Mouse (Mus musculus) adrenal gland, postnatal 14 days (tissue): ENCODE results near the gene 1700029H14Rik. TPM values are rescaled to one million over a fixed set of nuclear protein-coding genes. Genes with fewer than 3 reads are reported as not detected.
A peak's percentile ranks its signal among the peaks of the same experiment; 100 is the strongest.

Experiments
- DNase-seq: peaks from one replicate; pipeline ENCODE4 v3.0.0; 2021; ENCODE audit warnings: mixed read lengths
- total RNA-seq: library from RNA; stranded (reverse); gene quantifications from 2 replicates; pipeline ENCODE4 v1.2.3, GENCODE M21; 2021

Gene 1700029H14Rik
- total RNA-seq, 1 experiment from 2014 or later, result not detected

DNA sequence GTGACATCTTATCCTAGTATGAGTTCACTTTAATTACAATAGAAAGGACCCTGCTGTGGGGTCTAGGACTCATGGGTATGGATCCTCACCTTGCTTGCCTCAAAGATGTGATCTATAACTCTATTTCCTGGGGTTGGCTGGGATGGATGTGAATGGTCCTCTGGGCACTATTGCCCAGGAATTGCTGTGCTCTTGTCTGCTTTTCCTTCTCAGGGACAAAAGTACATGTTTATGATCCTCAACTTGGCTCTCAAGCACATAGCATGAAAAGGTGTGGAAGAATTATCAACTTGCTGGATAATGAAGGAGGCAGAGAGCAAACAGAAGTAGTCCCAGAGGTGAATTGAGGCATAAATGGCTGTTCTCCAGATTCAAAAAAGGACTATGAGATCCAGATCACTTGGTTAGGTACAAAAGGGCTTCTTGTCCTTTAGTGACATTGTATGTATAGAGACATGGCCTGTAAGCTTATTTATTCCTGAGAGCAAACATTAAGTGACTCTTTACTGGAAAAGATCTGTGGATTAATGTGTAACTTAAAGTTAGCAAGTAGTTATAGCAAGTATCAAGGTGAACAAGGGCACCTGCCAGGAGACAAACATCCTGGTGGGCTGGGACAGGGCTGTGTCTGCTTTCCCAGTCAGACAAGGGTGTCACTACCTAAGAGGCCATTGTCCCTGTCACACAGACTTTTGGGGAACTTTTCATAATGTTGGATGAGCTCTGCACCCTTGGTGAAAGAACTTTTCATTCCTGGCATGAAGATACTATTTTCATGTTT, 57.2 kb downstream of the 1700029H14Rik start:
- DNase-seq, result no peak

- DNase-seq, result peak; percentile 71
Measured at GRCm38 (mm10) chr8:13503936-13504606, 58.2 kb downstream of the 1700029H14Rik start.

GRCm38 (mm10) chr8:13501221-13501620, 61.0 kb downstream of the 1700029H14Rik start:
- DNase-seq, result no peak

Other genes with a start within 250 kb of the 1700029H14Rik start
- 72.4 and 74.4 TPM in 2 replicates for gene Tfdp1, start 223.7 kb downstream of the 1700029H14Rik start, total RNA-seq
- not detected in 2 replicates for gene Atp4b, start 165.6 kb downstream of the 1700029H14Rik start, total RNA-seq
- gene Grk1, start 157.4 kb downstream of the 1700029H14Rik start, total RNA-seq, result 0.08 TPM in 1 of 2 replicates, not detected in the other
- 3.1 and 3.6 TPM in 2 replicates for gene Tmem255b, start 127.3 kb downstream of the 1700029H14Rik start, total RNA-seq
- 76.0 and 81.6 TPM in 2 replicates for gene Gas6, start 68.0 kb downstream of the 1700029H14Rik start, total RNA-seq
- 29.4 and 39.3 TPM in 2 replicates for gene Rasa3, start 115.1 kb upstream of the 1700029H14Rik start, total RNA-seq
- gene Cfap97d2, start 143.4 kb upstream of the 1700029H14Rik start, total RNA-seq, result not detected in 2 replicates
- 50.5 and 55.1 TPM in 2 replicates for gene Cdc16, start 195.2 kb upstream of the 1700029H14Rik start, total RNA-seq
- gene Upf3a, start 223.2 kb upstream of the 1700029H14Rik start, total RNA-seq, result 30.0 and 37.5 TPM in 2 replicates